Mouse (Mus musculus): ENCODE data around the gene Fer1l4.

- TF ChIP-seq CTCF (IDR thresholded peaks at IDR 0.05) (no peak), POLR2A (IDR thresholded peaks at IDR 0.05; ENCODE audit: insufficient read depth, low read depth, low read length) (no peak), EP300 (IDR thresholded peaks at IDR 0.05; ENCODE audit: insufficient read depth, low read depth, low read length) (no peak)
These were observed 79.4 kb downstream of the Fer1l4 start for GRCm38 (mm10) chr2:155973348-155973747.

Measured in heart, adult 2 months (tissue).